Mouse (Mus musculus) forebrain, embryonic 13.5 days (tissue): ENCODE measurements around the gene Pcbd1. TPM values are rescaled to one million over a fixed set of nuclear protein-coding genes. Genes with fewer than 3 reads are reported as not detected.
"Not testable (repeated sequence)": the region's sequence is repeated elsewhere in the genome, so short reads cannot be mapped to it uniquely, and the experiment has no call there.

Experiments
- ATAC-seq: fragments of 200-750 bp; cut with Nextera tagmentation; 2 replicates; pipeline ENCODE4 v1.8.0; 2017
- H3K27ac ChIP-seq: fragments of 300-500 bp; sonication (generic); 2 replicates; pipeline ENCODE4 v1.5.1; 2015; ENCODE audit warnings: inconsistent platforms, mild to moderate bottlenecking, moderate library complexity
- H3K27me3 ChIP-seq: fragments of 300-500 bp; sonication (generic); 2 replicates; pipeline ENCODE4 v1.6.1; 2015; ENCODE audit warnings: mild to moderate bottlenecking, inconsistent platforms
- H3K36me3 ChIP-seq: fragments of 300-500 bp; sonication (generic); 2 replicates; pipeline ENCODE4 v1.6.1; 2015; ENCODE audit warnings: mild to moderate bottlenecking, inconsistent platforms; ENCODE audit not compliant: poor library complexity, severe bottlenecking
- H3K4me1 ChIP-seq: fragments of 300-500 bp; sonication (generic); 2 replicates; pipeline ENCODE4 v1.6.1; 2015; ENCODE audit warnings: inconsistent platforms
- H3K4me2 ChIP-seq: fragments of 300-500 bp; sonication (generic); 2 replicates; pipeline ENCODE4 v1.6.1; 2015; ENCODE audit warnings: inconsistent platforms, mild to moderate bottlenecking, moderate library complexity
- H3K4me3 ChIP-seq: fragments of 300-500 bp; sonication (generic); 2 replicates; pipeline ENCODE4 v1.5.1; 2015; ENCODE audit warnings: mild to moderate bottlenecking, inconsistent platforms
- H3K9ac ChIP-seq: fragments of 300-500 bp; sonication (generic); 2 replicates; pipeline ENCODE4 v1.6.1; 2015; ENCODE audit warnings: mild to moderate bottlenecking, inconsistent platforms
- H3K9me3 ChIP-seq: fragments of 300-500 bp; sonication (generic); replicated peaks from 2 replicates; pipeline ENCODE4 v1.6.1; 2016; ENCODE audit warnings: inconsistent platforms
- WGBS: fragments of 180-500 bp; shearing (Covaris S2); methylation state at CpG from one replicate; pipeline ENCODE4 v1.1.7; 2015; 5-methylcytosine and 5-hydroxymethylcytosine counted together
- polyA plus RNA-seq: library from polyadenylated mRNA; unstranded; fragments of >200 nt; fragmentation: Nextera tagmentation; extraction: Ambion mirVana; gene quantifications from 2 replicates; pipeline ENCODE4 v1.2.1, GENCODE M21; 2015

Gene Pcbd1
- polyA plus RNA-seq, 1 experiment from 2014 or later, result 17.1 TPM

DNA sequence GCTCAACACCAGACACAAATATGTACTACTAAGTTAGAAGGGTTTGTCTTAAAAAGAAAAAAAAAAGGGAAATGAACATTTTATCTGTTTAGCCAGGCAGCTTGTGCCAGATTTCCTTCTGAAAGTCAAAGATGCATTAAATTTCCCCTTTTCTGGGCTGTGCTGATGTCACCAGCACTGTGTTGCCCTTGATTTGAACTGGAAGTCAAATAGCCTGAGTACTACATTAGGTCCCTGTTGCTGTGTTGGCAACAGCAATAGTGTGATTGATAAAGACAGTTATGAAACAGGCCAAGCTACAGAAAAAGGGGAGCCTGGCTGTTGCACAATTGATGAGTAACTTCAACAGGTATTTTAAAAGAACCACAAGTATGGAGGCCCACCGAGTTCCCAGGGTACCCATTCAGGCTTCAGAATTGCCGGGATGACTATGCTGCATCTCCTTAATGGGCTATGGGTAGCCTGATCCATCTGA is 25.2 kb downstream of the Pcbd1 start:
- H3K27me3 ChIP-seq, result no peaks in the 10 kb centered on the region
- H3K4me2 ChIP-seq, result no peak overlapping the region
- H3K9me3 ChIP-seq, result no peaks in the 10 kb centered on the region
- no peaks in the 10 kb centered on the region for H3K4me1 ChIP-seq
- H3K27ac ChIP-seq, result no peak overlapping the region
- 95% methylated on average over 2 of the region's 2 CpGs for WGBS
- no peak overlapping the region for H3K9ac ChIP-seq
- H3K36me3 ChIP-seq, result peaks cover 52% of the 10 kb centered on the region
- H3K4me3 ChIP-seq, result no peak overlapping the region
- ATAC-seq, result no peak

DNA sequence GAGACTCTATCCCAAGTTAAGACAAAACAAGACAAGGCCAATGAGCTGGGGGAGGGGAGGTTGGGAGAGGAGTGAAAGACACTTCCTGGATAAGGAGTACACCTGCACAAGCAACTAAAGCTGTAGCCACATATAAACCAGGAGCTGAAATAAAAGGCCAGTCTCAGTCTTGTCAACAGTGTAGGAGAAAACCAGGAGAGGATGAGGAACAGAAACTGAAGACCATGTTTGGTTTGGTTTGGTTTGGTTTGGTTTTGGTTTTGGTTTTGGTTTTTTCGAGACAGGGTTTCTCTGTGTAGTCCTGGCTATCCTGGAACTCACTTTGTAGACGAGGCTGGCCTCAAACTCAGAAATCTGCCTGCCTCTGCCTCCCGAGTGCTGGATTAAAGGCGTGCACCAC is 32.6 kb downstream of the Pcbd1 start:
- H3K4me3 ChIP-seq, result not testable (repeated sequence)

GRCm38 (mm10) chr10:61123276-61123913 is 34.3 kb downstream of the Pcbd1 start:
- ATAC-seq, result no peak
- H3K4me3 ChIP-seq, result no peak overlapping the region
- H3K9ac ChIP-seq, result no peak overlapping the region
- 95% methylated on average over 3 of the region's 3 CpGs for WGBS
- H3K36me3 ChIP-seq, result peaks cover 28% of the 10 kb centered on the region
- H3K9me3 ChIP-seq, result no peaks in the 10 kb centered on the region
- H3K27ac ChIP-seq, result no peak overlapping the region
- no peaks in the 10 kb centered on the region for H3K27me3 ChIP-seq
- H3K4me2 ChIP-seq, result no peak overlapping the region
- no peaks in the 10 kb centered on the region for H3K4me1 ChIP-seq

More for the DNA sequence above, 32.6 kb downstream of the Pcbd1 start:
- H3K9ac ChIP-seq, H3K4me2 ChIP-seq, ATAC-seq, H3K27me3 ChIP-seq, H3K9me3 ChIP-seq, H3K27ac ChIP-seq, H3K4me1 ChIP-seq: not testable (repeated sequence)
- WGBS, result 94% methylated on average over 4 of the region's 4 CpGs
- H3K36me3 ChIP-seq, result peaks cover 28% of the 10 kb centered on the region

DNA sequence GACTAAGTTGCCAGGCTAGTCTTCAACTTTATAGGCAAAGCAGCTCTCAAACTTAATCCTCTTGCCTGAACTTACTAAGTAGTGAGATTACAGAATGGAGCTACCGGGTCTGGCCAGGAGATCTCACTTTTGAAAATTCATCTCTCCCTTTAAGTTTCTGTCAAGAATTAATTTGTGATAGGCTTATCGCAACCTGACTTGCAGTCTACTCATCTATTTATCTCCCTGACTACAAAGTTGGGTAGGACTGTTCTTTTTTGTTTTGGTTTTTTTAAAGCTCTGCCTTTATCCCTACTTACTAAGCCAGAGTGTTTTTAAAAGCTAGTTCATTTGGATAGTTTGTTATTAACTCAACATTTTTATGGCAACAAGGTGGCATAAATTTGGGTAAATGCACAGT is 35.3 kb downstream of the Pcbd1 start:
- no peak overlapping the region for H3K9ac ChIP-seq
- H3K4me3 ChIP-seq, result no peak overlapping the region
- no peak overlapping the region for H3K4me2 ChIP-seq
- no peaks in the 10 kb centered on the region for H3K4me1 ChIP-seq
- ATAC-seq, result no peak
- H3K9me3 ChIP-seq, result no peaks in the 10 kb centered on the region
- peaks cover 23% of the 10 kb centered on the region for H3K36me3 ChIP-seq
- H3K27ac ChIP-seq, result no peak overlapping the region
- 90% methylated on average over 2 of the region's 2 CpGs for WGBS
- H3K27me3 ChIP-seq, result no peaks in the 10 kb centered on the region

- ATAC-seq, result no peak
- Histone ChIP-seq H3K4me3 (no peak overlapping the region), H3K9ac (no peak overlapping the region), H3K9me3 (no peaks in the 10 kb centered on the region), H3K4me2 (no peak overlapping the region), H3K4me1 (no peaks in the 10 kb centered on the region), H3K27ac (no peak overlapping the region), H3K27me3 (no peaks in the 10 kb centered on the region), H3K36me3 (peaks cover 8% of the 10 kb centered on the region)
- 98% methylated on average over 1 of the region's 1 CpGs for WGBS
Measured at GRCm38 (mm10) chr10:61128701-61129365, 39.7 kb downstream of the Pcbd1 start.

- no peak overlapping the region for H3K27ac ChIP-seq
- 78% methylated on average over 3 of the region's 3 CpGs for WGBS
- H3K36me3 ChIP-seq, result peaks cover 8% of the 10 kb centered on the region
- H3K27me3 ChIP-seq, result no peaks in the 10 kb centered on the region
- no peaks in the 10 kb centered on the region for H3K9me3 ChIP-seq
- no peak overlapping the region for H3K4me3 ChIP-seq
- no peak overlapping the region for H3K9ac ChIP-seq
- no peak for ATAC-seq
- H3K4me1 ChIP-seq, result no peaks in the 10 kb centered on the region
- H3K4me2 ChIP-seq, result no peak overlapping the region
Measured at GRCm38 (mm10) chr10:61130959-61131358, 41.8 kb downstream of the Pcbd1 start.

DNA sequence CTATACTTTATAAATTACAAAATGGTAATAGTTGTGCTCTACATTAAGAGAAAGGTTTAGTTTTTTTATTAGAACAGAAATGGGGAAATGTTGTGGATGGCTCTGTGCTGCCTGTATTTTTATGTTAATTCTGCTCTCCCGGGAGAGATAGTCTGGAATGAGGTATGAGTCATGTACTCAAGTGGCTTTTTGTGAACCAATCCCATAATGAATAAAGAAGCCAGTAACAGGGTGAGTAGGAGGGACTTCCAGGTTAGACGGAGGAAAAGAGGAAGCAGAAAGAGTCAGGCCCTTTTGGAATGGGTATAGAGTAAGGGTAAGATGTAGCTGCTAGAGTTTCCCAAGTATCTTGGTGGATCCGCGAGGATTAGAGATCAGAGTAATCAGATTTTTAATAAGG is 44.9 kb downstream of the Pcbd1 start:
- no peaks in the 10 kb centered on the region for H3K9me3 ChIP-seq
- 0 out of 2 replicates have a peak, but pooled peaks cover 3% of the 10 kb centered on the region for H3K36me3 ChIP-seq
- no peaks in the 10 kb centered on the region for H3K27me3 ChIP-seq
- no peak for ATAC-seq
- no peak overlapping the region for H3K27ac ChIP-seq
- WGBS, result 72% methylated on average over 4 of the region's 4 CpGs
- H3K4me2 ChIP-seq, result no peak overlapping the region
- no peak overlapping the region for H3K9ac ChIP-seq
- no peaks in the 10 kb centered on the region for H3K4me1 ChIP-seq
- no peak overlapping the region for H3K4me3 ChIP-seq

- no peak overlapping the region for H3K27ac ChIP-seq
- H3K9ac ChIP-seq, result no peak overlapping the region
- H3K36me3 ChIP-seq, result peaks cover 7% of the 10 kb centered on the region; the same call in 1 of the 2 replicates
- H3K4me3 ChIP-seq, result no peak overlapping the region
- no peaks in the 10 kb centered on the region for H3K9me3 ChIP-seq
- no peaks in the 10 kb centered on the region for H3K27me3 ChIP-seq
- WGBS, result 76% methylated on average over 3 of the region's 3 CpGs
- H3K4me2 ChIP-seq, result no peak overlapping the region
- ATAC-seq, result no peak
- no peaks in the 10 kb centered on the region for H3K4me1 ChIP-seq
Measured at GRCm38 (mm10) chr10:61135226-61135839, 46.2 kb downstream of the Pcbd1 start.

DNA sequence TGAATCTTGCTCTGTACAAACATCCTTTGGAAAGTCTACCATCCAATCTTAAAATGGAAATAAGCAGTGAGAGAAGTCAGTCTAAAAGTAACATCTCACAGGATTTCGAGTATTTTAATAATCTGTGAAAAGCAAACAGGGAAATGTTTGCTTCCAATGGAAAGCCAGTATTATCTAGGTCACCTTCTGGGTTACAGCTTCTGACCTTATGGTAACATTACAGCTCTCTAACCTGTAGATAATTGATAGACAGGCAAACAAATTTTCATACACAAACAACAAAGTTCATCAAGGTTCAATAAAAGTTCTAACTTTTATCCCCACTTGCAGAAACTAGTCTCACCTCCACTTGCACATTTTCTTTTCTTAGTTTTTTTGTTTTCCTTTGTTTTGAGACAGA is 48.4 kb downstream of the Pcbd1 start:
- Histone ChIP-seq H3K36me3 (peaks cover 7% of the 10 kb centered on the region; the same call in 1 of the 2 replicates), H3K4me2 (no peak overlapping the region), H3K27me3 (no peaks in the 10 kb centered on the region), H3K27ac (no peak overlapping the region), H3K9ac (no peak overlapping the region), H3K4me3 (no peak overlapping the region), H3K9me3 (no peaks in the 10 kb centered on the region), H3K4me1 (no peaks in the 10 kb centered on the region)
- ATAC-seq, result no peak
- WGBS, result 77% methylated on average over 1 of the region's 1 CpGs

DNA sequence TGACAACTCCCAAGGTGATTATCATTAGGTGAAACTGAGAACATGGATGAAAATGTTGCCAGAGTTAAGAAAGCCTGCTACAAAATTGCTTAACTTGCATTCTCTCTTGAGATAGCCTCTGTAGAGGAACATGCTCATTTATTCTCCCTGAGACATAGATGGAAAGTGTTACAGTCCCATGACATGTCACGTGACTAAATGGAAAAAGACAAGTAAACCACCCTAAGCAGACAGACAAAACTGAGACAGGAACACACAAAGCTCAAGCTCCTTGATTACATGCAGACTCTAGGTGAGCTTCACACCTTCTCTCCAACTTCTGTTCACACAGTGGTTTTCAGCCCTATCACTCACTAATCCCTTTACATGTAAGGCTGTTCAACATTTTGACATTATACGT is 54.2 kb downstream of the Pcbd1 start:
- H3K9me3 ChIP-seq, result no peaks in the 10 kb centered on the region
- no peak for ATAC-seq
- peaks cover 10% of the 10 kb centered on the region; the same call in 1 of the 2 replicates for H3K36me3 ChIP-seq
- 96% methylated on average over 2 of the region's 2 CpGs for WGBS
- H3K9ac ChIP-seq, result no peak overlapping the region
- no peaks in the 10 kb centered on the region for H3K27me3 ChIP-seq
- H3K4me2 ChIP-seq, result no peak overlapping the region
- no peak overlapping the region for H3K4me3 ChIP-seq
- no peak overlapping the region for H3K27ac ChIP-seq
- peaks cover 10% of the 10 kb centered on the region for H3K4me1 ChIP-seq
